Mouse (Mus musculus) kidney, embryonic 16.5 days (tissue): ENCODE results near the gene Cfap61. TPM values are rescaled to one million over a fixed set of nuclear protein-coding genes. Genes with fewer than 3 reads are reported as not detected.

Source experiments
- ATAC-seq: fragments of 200-750 bp; cut with Nextera tagmentation; 2 replicates; pipeline ENCODE4 v1.8.0; 2017; ENCODE audit warnings: moderate TSS enrichment; ENCODE audit not compliant: low FRiP score, low TSS enrichment
- H3K27ac ChIP-seq: fragments of 300-500 bp; sonication (generic); 2 replicates; pipeline ENCODE4 v1.5.1; 2014; ENCODE audit warnings: low read length
- H3K27me3 ChIP-seq: fragments of 300-500 bp; sonication (generic); 2 replicates; pipeline ENCODE4 v1.6.1; 2014; ENCODE audit warnings: low read length, control low read depth, mixed read lengths; ENCODE audit not compliant: insufficient read depth
- H3K36me3 ChIP-seq: fragments of 300-500 bp; sonication (generic); 2 replicates; pipeline ENCODE4 v1.6.1; 2014; ENCODE audit warnings: low read length, control low read depth, mixed read lengths; ENCODE audit not compliant: insufficient read depth
- H3K4me1 ChIP-seq: fragments of 300-500 bp; sonication (generic); 2 replicates; pipeline ENCODE4 v1.6.1; 2014; ENCODE audit warnings: low read length, control low read depth, mixed read lengths; ENCODE audit not compliant: insufficient read depth
- H3K4me2 ChIP-seq: fragments of 300-500 bp; sonication (generic); replicated peaks from 2 replicates; pipeline ENCODE4 v1.6.1; 2014; ENCODE audit warnings: low read depth, low read length
- H3K4me3 ChIP-seq: fragments of 300-500 bp; sonication (generic); 2 replicates; pipeline ENCODE4 v1.5.1; 2014; ENCODE audit warnings: mild to moderate bottlenecking, low read length
- H3K9ac ChIP-seq: fragments of 300-500 bp; sonication (generic); replicated peaks from 2 replicates; pipeline ENCODE4 v1.6.1; 2014; ENCODE audit warnings: low read length
- H3K9me3 ChIP-seq: fragments of 300-500 bp; sonication (generic); 2 replicates; pipeline ENCODE4 v1.6.1; 2016; ENCODE audit warnings: low read length, control low read depth
- WGBS: fragments of 180-500 bp; shearing (Covaris S2); extraction: QIAGEN DNeasy Blood & Tissue Kit; methylation state at CpG from one replicate; pipeline ENCODE4 v1.1.7; 2014; 5-methylcytosine and 5-hydroxymethylcytosine counted together
- polyA plus RNA-seq: library from polyadenylated mRNA; unstranded; fragments of >200 nt; fragmentation: Nextera tagmentation; extraction: Ambion mirVana; gene quantifications from 2 replicates; pipeline ENCODE4 v1.2.1, GENCODE M21; 2015

Gene Cfap61
- polyA plus RNA-seq, 1 experiment from 2014 or later, result 0.67 TPM

DNA sequence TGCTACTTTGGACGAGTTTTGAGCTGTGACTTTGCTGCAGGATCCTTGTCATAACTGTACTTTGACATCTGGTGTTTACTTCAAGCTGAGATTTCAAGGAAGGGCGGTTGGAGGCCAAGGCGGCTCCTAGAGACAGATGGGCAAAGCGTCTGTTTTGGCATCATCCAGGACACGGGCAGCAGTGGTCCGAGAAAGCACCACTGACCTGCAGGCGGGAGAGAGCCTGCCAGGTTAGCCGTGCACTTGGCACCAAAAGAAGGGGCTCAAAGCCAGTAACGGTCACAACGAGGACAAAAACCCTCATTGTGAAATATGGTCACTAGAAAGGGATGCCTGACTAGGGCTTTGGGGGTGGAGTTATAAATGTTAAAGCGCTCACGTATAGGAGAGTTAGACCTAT is 36.2 kb downstream of the Cfap61 start:
- H3K4me1 ChIP-seq, result no peaks in the 10 kb centered on the region
- H3K27me3 ChIP-seq, result no peaks in the 10 kb centered on the region
- WGBS, result 84% methylated on average over 12 of the region's 12 CpGs
- no peak overlapping the region for H3K4me3 ChIP-seq
- no peak overlapping the region for H3K27ac ChIP-seq
- H3K36me3 ChIP-seq, result no peaks in the 10 kb centered on the region
- ATAC-seq, result no peak
- H3K9me3 ChIP-seq, result no peaks in the 10 kb centered on the region
- no peak overlapping the region for H3K9ac ChIP-seq
- H3K4me2 ChIP-seq, result no peak overlapping the region

GRCm38 (mm10) chr2:145971237-145972010 is 36.8 kb downstream of the Cfap61 start:
- Histone ChIP-seq H3K36me3 (no peaks in the 10 kb centered on the region), H3K9ac (no peak overlapping the region), H3K4me1 (no peaks in the 10 kb centered on the region), H3K27ac (no peak overlapping the region), H3K9me3 (no peaks in the 10 kb centered on the region), H3K4me3 (no peak overlapping the region), H3K4me2 (no peak overlapping the region), H3K27me3 (no peaks in the 10 kb centered on the region)
- no peak for ATAC-seq
- 93% methylated on average over 20 of the region's 20 CpGs for WGBS

DNA sequence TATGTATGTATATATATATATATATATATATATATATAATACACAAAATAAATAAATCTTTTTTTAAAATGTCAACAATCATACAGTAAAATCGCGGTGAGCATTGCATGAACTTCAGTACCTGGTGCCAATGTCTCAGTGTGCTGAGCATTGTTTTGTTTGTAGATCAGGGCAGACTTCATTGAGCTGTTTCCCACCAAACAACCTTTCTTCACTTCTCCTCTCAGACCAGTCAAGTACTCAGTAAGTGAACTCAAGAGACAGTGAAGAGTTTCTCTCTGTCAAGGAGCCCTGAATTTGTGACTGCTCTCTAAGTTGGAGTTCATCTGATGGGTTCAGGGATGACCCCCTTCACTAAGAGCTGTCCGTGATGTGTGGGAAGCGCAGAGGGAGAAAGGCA is 38.0 kb downstream of the Cfap61 start:
- no peak for ATAC-seq
- Histone ChIP-seq H3K27me3 (no peaks in the 10 kb centered on the region), H3K4me2 (no peak overlapping the region), H3K4me3 (no peak overlapping the region), H3K27ac (no peak overlapping the region), H3K36me3 (no peaks in the 10 kb centered on the region), H3K9ac (no peak overlapping the region), H3K4me1 (no peaks in the 10 kb centered on the region), H3K9me3 (no peaks in the 10 kb centered on the region)
- WGBS, result 75% methylated on average over 4 of the region's 4 CpGs

DNA sequence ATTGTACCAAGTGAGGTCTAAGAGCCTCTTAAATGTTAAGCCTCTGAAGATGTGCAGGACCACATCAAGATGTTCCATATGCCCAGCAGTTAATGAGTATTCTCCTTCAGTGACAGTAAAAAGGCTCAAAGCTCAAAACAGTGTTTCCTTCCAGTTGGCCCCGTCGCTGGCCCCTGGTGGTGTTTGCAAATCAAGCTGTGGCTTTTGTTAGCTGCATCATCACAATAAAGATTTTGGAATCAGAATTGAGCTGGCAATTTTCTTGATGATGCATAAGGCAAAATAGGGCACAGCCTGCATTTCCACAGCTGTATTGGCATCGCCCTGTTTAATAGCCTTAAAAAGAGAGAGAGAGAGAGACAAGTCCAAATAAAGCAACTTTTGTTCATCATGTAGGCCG is 45.0 kb downstream of the Cfap61 start:
- Histone ChIP-seq H3K27ac (no peak overlapping the region), H3K4me3 (no peak overlapping the region), H3K4me1 (no peaks in the 10 kb centered on the region), H3K9me3 (no peaks in the 10 kb centered on the region), H3K27me3 (no peaks in the 10 kb centered on the region), H3K9ac (no peak overlapping the region), H3K36me3 (no peaks in the 10 kb centered on the region), H3K4me2 (no peak overlapping the region)
- ATAC-seq, result no peak
- 73% methylated on average over 4 of the region's 4 CpGs for WGBS

DNA sequence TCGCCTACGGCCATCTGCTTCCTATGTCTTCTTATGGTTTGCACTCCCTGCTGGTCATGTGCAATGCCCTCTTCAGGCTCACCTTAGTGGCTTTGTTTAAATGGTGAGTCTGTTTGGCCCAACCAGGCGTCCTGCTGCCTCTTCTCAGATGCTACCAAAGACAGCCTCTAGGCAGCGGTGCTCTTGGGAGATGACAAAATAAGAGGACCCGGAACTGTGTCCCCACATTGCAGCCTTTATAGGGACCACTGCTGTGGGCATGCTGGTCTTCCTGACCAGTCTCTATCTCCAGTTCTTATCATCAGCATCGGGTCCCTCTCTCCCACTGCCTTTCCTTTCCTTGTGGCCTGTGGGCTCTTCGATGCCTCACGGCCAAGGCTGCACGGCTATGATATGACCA is 46.3 kb downstream of the Cfap61 start:
- H3K9me3 ChIP-seq, result no peaks in the 10 kb centered on the region
- H3K9ac ChIP-seq, result no peak overlapping the region
- H3K4me2 ChIP-seq, result no peak overlapping the region
- no peaks in the 10 kb centered on the region for H3K36me3 ChIP-seq
- no peaks in the 10 kb centered on the region for H3K4me1 ChIP-seq
- H3K27ac ChIP-seq, result no peak overlapping the region
- H3K27me3 ChIP-seq, result no peaks in the 10 kb centered on the region
- ATAC-seq, result no peak
- WGBS, result 86% methylated on average over 9 of the region's 9 CpGs
- no peak overlapping the region for H3K4me3 ChIP-seq

GRCm38 (mm10) chr2:145981699-145982112 is 47.1 kb downstream of the Cfap61 start:
- ATAC-seq, result no peak
- Histone ChIP-seq H3K27ac (no peak overlapping the region), H3K4me1 (no peaks in the 10 kb centered on the region)

DNA sequence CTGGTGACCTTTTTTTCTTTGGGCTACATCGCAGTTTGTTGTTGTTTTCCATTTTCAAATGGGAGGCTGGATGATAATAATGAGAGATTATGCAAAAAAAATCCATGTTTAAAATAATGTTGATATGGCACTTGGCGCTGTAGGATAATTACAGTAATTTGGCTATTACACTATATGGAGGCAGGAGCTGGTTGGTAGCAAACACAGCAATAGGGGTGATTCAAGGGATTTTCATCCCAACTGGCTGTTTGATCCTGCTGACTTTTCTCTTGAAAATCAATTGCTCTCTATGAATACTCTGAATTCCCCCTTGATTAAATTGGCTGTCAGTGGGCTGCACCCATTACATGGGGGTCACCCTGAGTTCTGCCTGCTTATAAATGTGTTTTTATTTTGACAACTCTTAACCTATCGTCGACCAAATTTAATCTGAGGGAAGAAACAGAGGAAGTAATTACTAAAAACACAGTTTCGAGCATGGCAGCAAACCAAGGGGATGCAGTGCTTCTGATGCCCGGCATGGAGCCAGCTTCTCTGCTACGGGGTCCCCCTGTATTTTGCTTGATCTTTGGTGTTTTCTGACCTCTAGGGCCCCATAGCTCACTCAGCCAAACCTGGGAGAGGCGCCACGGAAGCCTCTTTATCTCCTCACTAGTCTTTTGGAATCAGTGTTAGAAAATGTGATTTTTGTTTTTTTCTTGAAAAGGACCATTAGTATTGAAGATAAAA is 47.9 kb downstream of the Cfap61 start:
- no peak for ATAC-seq
- H3K9ac ChIP-seq, result no peak overlapping the region
- H3K27me3 ChIP-seq, result no peaks in the 10 kb centered on the region
- WGBS, result 70% methylated on average over 9 of the region's 9 CpGs
- H3K4me3 ChIP-seq, result no peak overlapping the region
- no peaks in the 10 kb centered on the region for H3K36me3 ChIP-seq
- H3K4me2 ChIP-seq, result no peak overlapping the region
- H3K4me1 ChIP-seq, result no peaks in the 10 kb centered on the region
- H3K9me3 ChIP-seq, result no peaks in the 10 kb centered on the region
- H3K27ac ChIP-seq, result no peak overlapping the region

More at GRCm38 (mm10) chr2:145981699-145982112, 47.1 kb downstream of the Cfap61 start:
- Histone ChIP-seq H3K4me2 (no peak overlapping the region), H3K9me3 (no peaks in the 10 kb centered on the region), H3K36me3 (no peaks in the 10 kb centered on the region), H3K9ac (no peak overlapping the region), H3K4me3 (no peak overlapping the region), H3K27me3 (no peaks in the 10 kb centered on the region)
- WGBS, result 37% methylated on average over 6 of the region's 6 CpGs

DNA sequence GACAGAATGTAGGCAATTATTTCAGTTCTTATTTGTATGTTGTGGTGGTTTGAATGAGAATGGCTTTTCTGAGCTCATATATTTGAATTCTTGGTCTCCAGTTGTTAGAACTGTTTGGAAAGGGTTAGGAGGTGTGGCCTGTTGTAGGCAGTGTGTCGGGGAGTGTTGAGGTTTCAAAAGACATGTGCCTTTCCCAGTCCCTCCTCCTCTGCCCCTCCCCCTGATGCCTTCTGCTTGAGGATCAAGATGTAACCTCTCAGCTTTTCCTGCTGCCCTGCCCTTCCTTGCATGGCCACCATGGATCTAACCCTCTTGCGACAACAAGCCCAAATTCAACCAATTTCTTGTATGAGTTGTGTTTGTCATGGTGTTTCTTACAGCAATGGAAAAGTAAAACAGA is 53.2 kb downstream of the Cfap61 start:
- no peak for ATAC-seq
- 73% methylated on average over 2 of the region's 2 CpGs for WGBS
- H3K9me3 ChIP-seq, result no peaks in the 10 kb centered on the region

DNA sequence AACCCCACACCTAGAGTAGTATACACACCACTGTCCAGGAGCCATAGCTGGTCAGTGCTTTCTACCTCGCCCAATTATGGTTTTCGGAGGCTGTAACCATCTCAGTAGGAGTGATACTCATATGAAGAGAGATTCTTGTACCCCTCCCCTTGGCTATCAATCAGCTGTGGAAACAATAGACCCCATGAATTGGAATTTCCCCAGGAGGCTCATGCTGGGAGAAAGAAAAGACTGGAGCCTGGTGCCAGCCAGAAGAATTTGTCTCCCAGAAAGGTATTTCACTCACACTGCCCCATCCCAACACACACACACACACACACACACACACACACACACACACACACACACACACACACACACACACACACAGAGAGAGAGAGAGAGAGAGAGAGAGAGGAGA is 55.9 kb downstream of the Cfap61 start:
- no peaks in the 10 kb centered on the region for H3K9me3 ChIP-seq
- no peak overlapping the region for H3K9ac ChIP-seq
- ATAC-seq, result no peak
- H3K27me3 ChIP-seq, result no peaks in the 10 kb centered on the region
- H3K27ac ChIP-seq, result no peak overlapping the region
- H3K36me3 ChIP-seq, result no peaks in the 10 kb centered on the region
- no peaks in the 10 kb centered on the region for H3K4me1 ChIP-seq
- no peak overlapping the region for H3K4me3 ChIP-seq
- H3K4me2 ChIP-seq, result no peak overlapping the region
- WGBS, result 90% methylated on average over 2 of the region's 2 CpGs

More for the DNA sequence above, 53.2 kb downstream of the Cfap61 start:
- Histone ChIP-seq H3K4me3 (no peak overlapping the region), H3K4me1 (no peaks in the 10 kb centered on the region), H3K27me3 (no peaks in the 10 kb centered on the region), H3K9ac (no peak overlapping the region), H3K27ac (no peak overlapping the region), H3K36me3 (no peaks in the 10 kb centered on the region), H3K4me2 (no peak overlapping the region)

GRCm38 (mm10) chr2:145996472-145996871 is 61.9 kb downstream of the Cfap61 start:
- no peak for ATAC-seq
- Histone ChIP-seq H3K27ac (no peak overlapping the region), H3K27me3 (no peaks in the 10 kb centered on the region), H3K9me3 (no peaks in the 10 kb centered on the region), H3K4me1 (no peaks in the 10 kb centered on the region), H3K4me2 (no peak overlapping the region), H3K4me3 (no peak overlapping the region), H3K9ac (no peak overlapping the region), H3K36me3 (no peaks in the 10 kb centered on the region)
- WGBS, result 67% methylated on average over 4 of the region's 4 CpGs
